Mouse (Mus musculus) stomach, embryonic 14.5 days (tissue): Measurements from ENCODE around the gene Rundc1. TPM values are rescaled to one million over a fixed set of nuclear protein-coding genes. Genes with fewer than 3 reads are reported as not detected.

Experiments
- ATAC-seq: fragments of 200-750 bp; cut with Nextera tagmentation; 2 replicates; pipeline ENCODE4 v1.8.0; 2017; ENCODE audit warnings: low read depth, moderate TSS enrichment; ENCODE audit not compliant: insufficient number of reproducible peaks, insufficient read depth, low FRiP score
- H3K27ac ChIP-seq: fragments of 300-500 bp; sonication (generic); 2 replicates; pipeline ENCODE4 v1.5.1; 2014; ENCODE audit warnings: mild to moderate bottlenecking, low read length, moderate library complexity, mixed read lengths
- H3K27me3 ChIP-seq: fragments of 300-500 bp; sonication (generic); 2 replicates; pipeline ENCODE4 v1.6.1; 2014; ENCODE audit warnings: low read length, control low read depth, mixed read lengths; ENCODE audit not compliant: control insufficient read depth, insufficient read depth
- H3K36me3 ChIP-seq: fragments of 300-500 bp; sonication (generic); 2 replicates; pipeline ENCODE4 v1.6.1; 2014; ENCODE audit warnings: mild to moderate bottlenecking, control low read depth, low read length, moderate library complexity, mixed read lengths; ENCODE audit not compliant: control insufficient read depth, insufficient read depth
- H3K4me1 ChIP-seq: fragments of 300-500 bp; sonication (generic); 2 replicates; pipeline ENCODE4 v1.6.1; 2014; ENCODE audit warnings: low read length, control low read depth, mixed read lengths; ENCODE audit not compliant: control insufficient read depth, insufficient read depth
- H3K4me2 ChIP-seq: fragments of 300-500 bp; sonication (generic); replicated peaks from 2 replicates; pipeline ENCODE4 v1.6.1; 2014; ENCODE audit warnings: low read depth, low read length, control low read depth
- H3K4me3 ChIP-seq: fragments of 300-500 bp; sonication (generic); 2 replicates; pipeline ENCODE4 v1.5.1; 2014; ENCODE audit warnings: low read depth, low read length, control low read depth
- H3K9ac ChIP-seq: fragments of 300-500 bp; sonication (generic); replicated peaks from 2 replicates; pipeline ENCODE4 v1.6.1; 2014; ENCODE audit warnings: low read depth, mild to moderate bottlenecking, control low read depth, low read length, moderate library complexity, mixed read lengths
- H3K9me3 ChIP-seq: fragments of 300-500 bp; sonication (generic); 2 replicates; pipeline ENCODE4 v1.6.1; 2016; ENCODE audit warnings: low read depth, low read length, control low read depth; ENCODE audit not compliant: control insufficient read depth
- WGBS: fragments of 180-500 bp; shearing (Covaris S2); extraction: QIAGEN DNeasy Blood & Tissue Kit; methylation state at CpG from one replicate; pipeline ENCODE4 v1.1.7; 2014; 5-methylcytosine and 5-hydroxymethylcytosine counted together
- microRNA-seq: library from miRNA; unstranded; fragments of <30 nt; microRNA quantifications from one replicate; pipeline ENCODE4, GENCODE M21; 2016
- polyA plus RNA-seq: library from polyadenylated mRNA; unstranded; fragments of >200 nt; fragmentation: Nextera tagmentation; extraction: Ambion mirVana; gene quantifications from 2 replicates; pipeline ENCODE4 v1.2.1, GENCODE M21; 2014

Rundc1 gene
- polyA plus RNA-seq, 1 experiment from 2014 or later = 12.0 TPM

- 66% methylated on average over 6 of the region's 6 CpGs for WGBS
- Histone ChIP-seq H3K27me3 (no peaks in the 10 kb centered on the region), H3K4me2 (no peak overlapping the region), H3K27ac (peak overlapping the region; percentile 30; the same call in 1 of the 2 replicates), H3K9me3 (no peaks in the 10 kb centered on the region), H3K4me3 (no peak overlapping the region), H3K36me3 (peaks cover 8% of the 10 kb centered on the region; the same call in 1 of the 2 replicates), H3K9ac (no peak overlapping the region), H3K4me1 (no peaks in the 10 kb centered on the region)
- no peak for ATAC-seq
These were observed 59.4 kb downstream of the Rundc1 start for GRCm38 (mm10) chr11:101484245-101484644.

DNA sequence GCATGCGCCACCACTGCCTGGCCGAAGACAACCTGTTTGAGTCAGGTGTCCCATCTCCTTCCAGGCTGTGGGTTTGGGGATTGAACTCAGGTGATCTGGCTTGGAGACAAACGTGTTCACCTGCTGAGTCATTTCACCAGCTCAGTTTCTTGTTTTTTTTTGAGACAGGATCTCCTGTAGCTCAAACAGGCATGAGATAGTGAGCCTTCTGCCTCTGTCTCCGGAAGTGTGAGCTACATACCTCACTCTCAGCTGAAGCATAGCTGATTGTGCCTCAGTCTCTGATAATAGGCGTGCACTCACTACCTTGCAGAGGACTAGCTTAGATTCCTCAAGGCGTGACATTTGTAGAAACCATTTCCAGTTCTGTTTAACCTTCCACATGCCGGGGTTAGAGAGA, 59.9 kb downstream of the Rundc1 start:
- no peak for ATAC-seq
- no peak overlapping the region for H3K4me3 ChIP-seq
- H3K27ac ChIP-seq = no peak overlapping the region
- 78% methylated on average over 7 of the region's 7 CpGs for WGBS
- H3K4me1 ChIP-seq = no peaks in the 10 kb centered on the region
- no peaks in the 10 kb centered on the region for H3K9me3 ChIP-seq
- H3K9ac ChIP-seq = no peak overlapping the region
- H3K27me3 ChIP-seq = no peaks in the 10 kb centered on the region
- H3K4me2 ChIP-seq = no peak overlapping the region
- peaks cover 11% of the 10 kb centered on the region for H3K36me3 ChIP-seq

Small RNAs within 50 kb of the gene (microRNA-seq; reads per million reads assigned to microRNA genes)
- gene Mir6929 = 1.6 reads per million

Other genes starting within 250 kb of the Rundc1 start
- 0.14 and 0.33 TPM in 2 replicates for gene Ccr10, start 249.6 kb upstream of the Rundc1 start, polyA plus RNA-seq
- gene Ezh1, start 198.6 kb upstream of the Rundc1 start, polyA plus RNA-seq = 17.7 and 19.1 TPM in 2 replicates
- 123 and 128 TPM in 2 replicates for gene Ramp2, start 179.1 kb upstream of the Rundc1 start, polyA plus RNA-seq
- gene Vps25, start 171.4 kb upstream of the Rundc1 start, polyA plus RNA-seq = 153 and 154 TPM in 2 replicates
- 21.9 and 26.8 TPM in 2 replicates for gene Wnk4, start 164.5 kb upstream of the Rundc1 start, polyA plus RNA-seq
- 0.87 and 1.6 TPM in 2 replicates for gene Cntd1, start 146.1 kb upstream of the Rundc1 start, polyA plus RNA-seq
- 207 and 215 TPM in 2 replicates for gene Coa3, start 146.0 kb upstream of the Rundc1 start, polyA plus RNA-seq
- 140 and 144 TPM in 2 replicates for gene Becn1, start 122.8 kb upstream of the Rundc1 start, polyA plus RNA-seq
- 84.6 and 96.2 TPM in 2 replicates for gene Psme3, start 108.9 kb upstream of the Rundc1 start, polyA plus RNA-seq
- 1.3 and 1.8 TPM in 2 replicates for gene Aoc2, start 100.0 kb upstream of the Rundc1 start, polyA plus RNA-seq
- 3.2 TPM in 2 replicates for gene Aoc3, start 94.5 kb upstream of the Rundc1 start, polyA plus RNA-seq
- gene G6pc, start 57.5 kb upstream of the Rundc1 start, polyA plus RNA-seq = not detected in 2 replicates
- gene Aarsd1, start 7.5 kb upstream of the Rundc1 start, polyA plus RNA-seq = 69.6 and 74.0 TPM in 2 replicates
- 8.5 and 9.8 TPM in 2 replicates for gene Gm27029, start 289 bp upstream of the Rundc1 start, polyA plus RNA-seq
- 18.0 and 24.1 TPM in 2 replicates for gene Ptges3l, start 248 bp downstream of the Rundc1 start, polyA plus RNA-seq
- gene Rpl27, start 17.2 kb downstream of the Rundc1 start, polyA plus RNA-seq = 373 and 398 TPM in 2 replicates
- 22.4 and 23.0 TPM in 2 replicates for gene Ifi35, start 23.3 kb downstream of the Rundc1 start, polyA plus RNA-seq
- 11.6 and 14.2 TPM in 2 replicates for gene Rnd2, start 39.9 kb downstream of the Rundc1 start, polyA plus RNA-seq
- 47.6 and 52.7 TPM in 2 replicates for gene Vat1, start 41.1 kb downstream of the Rundc1 start, polyA plus RNA-seq
- gene Brca1, start 126.9 kb downstream of the Rundc1 start, polyA plus RNA-seq = 14.7 and 18.2 TPM in 2 replicates
- 59.8 and 62.0 TPM in 2 replicates for gene Nbr1, start 127.1 kb downstream of the Rundc1 start, polyA plus RNA-seq
- gene Tmem106a, start 157.2 kb downstream of the Rundc1 start, polyA plus RNA-seq = 5.9 and 6.7 TPM in 2 replicates
- not detected in 2 replicates for gene Gm11634, start 174.2 kb downstream of the Rundc1 start, polyA plus RNA-seq
- 38.3 and 47.5 TPM in 2 replicates for gene Rdm1, start 202.1 kb downstream of the Rundc1 start, polyA plus RNA-seq
- gene Arl4d, start 240.5 kb downstream of the Rundc1 start, polyA plus RNA-seq = 6.4 and 8.1 TPM in 2 replicates